Mouse (Mus musculus): ENCODE measurements around the gene Selplg. TPM values are rescaled to one million over a fixed set of nuclear protein-coding genes. Genes with fewer than 3 reads are reported as not detected.
"Not testable (repeated sequence)": the region's sequence is repeated elsewhere in the genome, so short reads cannot be mapped to it uniquely, and the experiment has no call there.

Selplg gene
- total RNA-seq, 2 experiments from 2014 or later = 312 to 733 TPM

DNA sequence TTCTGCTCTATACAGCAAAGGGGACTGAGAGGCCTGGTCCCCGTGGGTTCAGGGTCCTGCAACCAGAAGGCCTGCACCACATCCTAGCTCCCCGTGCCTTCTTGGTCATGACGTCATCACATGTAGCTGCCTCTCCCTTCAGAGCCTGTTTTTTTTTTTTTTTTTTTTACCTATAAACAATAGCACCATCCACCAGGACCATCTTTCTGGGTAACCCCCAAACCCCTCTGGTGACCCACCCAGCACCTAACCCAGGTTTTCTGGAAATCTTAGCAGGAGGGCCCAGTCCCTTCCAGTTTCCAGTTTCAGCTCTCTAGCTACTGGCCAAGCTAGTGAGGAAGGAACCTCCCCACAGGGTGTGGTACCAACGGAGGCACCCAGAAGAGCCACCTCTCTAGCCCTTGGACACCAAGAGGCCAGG, 4.4 kb downstream of the Selplg start:
- ATAC-seq (ENCODE audit: poor library complexity, severe bottlenecking) = peak; percentile 64

DNA sequence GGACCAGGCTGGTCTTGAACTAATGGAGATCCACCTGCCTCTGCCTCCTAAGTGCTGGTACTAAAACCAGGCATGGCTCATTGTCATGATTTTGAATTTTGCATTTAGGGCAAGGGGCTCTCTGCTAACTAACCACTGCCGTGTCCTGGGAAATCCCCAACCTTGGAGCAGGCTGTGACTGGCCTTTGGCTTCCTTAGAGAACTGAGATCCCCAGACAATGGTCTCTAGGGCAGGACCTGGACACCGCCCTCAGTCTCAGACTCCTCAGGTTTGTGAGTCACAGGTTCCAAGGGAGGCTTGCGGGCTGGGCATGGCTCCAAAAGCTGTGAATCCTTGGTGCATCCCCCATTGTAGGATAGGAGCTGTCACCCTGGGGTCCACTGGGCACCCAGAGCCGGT, 5.8 kb downstream of the Selplg start:
- ATAC-seq (ENCODE audit: poor library complexity, severe bottlenecking) = no peak

DNA sequence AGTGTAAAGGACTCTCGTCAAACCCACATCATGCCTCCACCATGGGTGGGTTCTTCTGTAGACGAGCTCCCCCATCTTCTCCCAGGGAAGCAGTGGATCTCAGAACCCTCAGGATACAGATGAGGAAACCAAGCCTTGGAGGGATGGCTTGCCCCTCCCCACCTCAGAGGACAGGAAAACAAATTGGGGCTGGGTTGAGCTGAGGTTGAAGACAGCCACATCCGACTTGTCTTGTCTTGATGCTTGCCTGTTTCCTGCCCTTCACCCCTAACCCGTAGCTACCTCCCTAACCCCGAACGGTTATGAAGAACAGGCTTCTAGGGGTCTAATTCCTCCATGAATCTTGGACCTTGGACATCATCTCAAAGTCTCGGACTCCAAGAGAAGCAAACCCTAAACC, 6.9 kb downstream of the Selplg start:
- no peak for ATAC-seq (ENCODE audit: poor library complexity, severe bottlenecking)

DNA sequence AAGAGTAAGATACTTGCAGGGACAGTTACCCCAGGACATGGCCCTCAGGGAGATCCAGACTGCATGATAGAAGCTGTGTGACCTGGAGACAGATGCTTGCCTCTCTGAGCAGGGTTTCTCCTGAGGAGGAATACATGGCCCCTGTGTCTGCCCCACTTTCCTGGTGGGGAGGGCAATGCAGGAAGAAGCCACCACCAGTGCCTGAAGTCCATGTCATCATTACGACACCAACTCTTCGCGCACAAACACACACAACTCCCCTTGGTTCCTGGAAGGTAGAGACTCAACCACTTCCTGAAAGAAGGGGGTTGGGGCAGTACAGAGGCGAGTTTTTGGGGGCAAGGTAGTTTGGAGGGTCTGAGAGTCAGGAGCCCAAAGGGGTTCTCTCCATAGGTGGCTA, 8.2 kb downstream of the Selplg start:
- peak; percentile 67 for ATAC-seq (ENCODE audit: poor library complexity, severe bottlenecking)

DNA sequence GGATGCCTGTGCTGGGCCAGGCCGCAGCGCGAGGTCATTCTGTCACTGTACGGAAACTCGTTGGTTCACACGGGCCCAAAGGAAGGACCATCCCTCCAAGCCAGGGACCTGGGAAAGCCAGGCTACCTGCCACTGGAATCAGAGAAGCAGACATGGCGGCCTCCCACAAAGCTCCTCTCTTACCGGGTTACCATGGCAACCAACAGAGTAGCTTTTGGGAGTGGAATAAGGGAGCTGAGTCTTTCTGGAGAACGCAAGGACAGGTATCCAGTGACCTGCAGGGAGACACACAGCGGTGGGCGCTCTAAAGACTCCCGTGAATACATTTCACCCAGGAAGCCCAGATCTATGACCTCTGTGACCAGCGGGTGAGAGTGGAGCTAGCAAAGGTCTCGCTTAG, 13.9 kb downstream of the Selplg start:
- no peak for ATAC-seq (ENCODE audit: poor library complexity, severe bottlenecking)

DNA sequence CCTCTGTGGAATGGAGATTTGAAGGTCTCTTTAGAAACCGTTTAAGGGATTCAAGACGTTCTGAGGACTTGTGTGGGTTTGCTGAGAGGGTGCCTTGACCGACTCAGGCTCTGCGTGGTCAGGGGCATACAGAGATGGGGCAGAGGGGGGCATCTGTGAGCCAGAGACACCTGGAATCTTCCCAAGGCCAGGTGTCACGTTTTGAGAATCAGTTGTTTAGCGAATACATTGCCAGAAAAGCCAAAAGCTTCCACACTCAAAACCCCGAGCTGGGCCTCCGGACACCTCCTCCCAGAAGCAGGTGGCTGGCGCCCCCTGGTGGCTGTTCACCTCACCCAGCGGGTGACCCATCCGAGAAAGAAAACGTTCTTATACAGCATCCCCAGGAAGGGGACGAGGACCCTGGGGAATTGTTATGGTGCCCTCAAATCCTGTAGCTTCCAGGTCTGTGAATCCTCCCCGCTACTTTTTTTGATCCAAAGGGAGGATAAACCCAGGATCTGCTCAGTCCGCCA, 16.7 kb downstream of the Selplg start:
- peak; percentile 74 for ATAC-seq (ENCODE audit: poor library complexity, severe bottlenecking)

DNA sequence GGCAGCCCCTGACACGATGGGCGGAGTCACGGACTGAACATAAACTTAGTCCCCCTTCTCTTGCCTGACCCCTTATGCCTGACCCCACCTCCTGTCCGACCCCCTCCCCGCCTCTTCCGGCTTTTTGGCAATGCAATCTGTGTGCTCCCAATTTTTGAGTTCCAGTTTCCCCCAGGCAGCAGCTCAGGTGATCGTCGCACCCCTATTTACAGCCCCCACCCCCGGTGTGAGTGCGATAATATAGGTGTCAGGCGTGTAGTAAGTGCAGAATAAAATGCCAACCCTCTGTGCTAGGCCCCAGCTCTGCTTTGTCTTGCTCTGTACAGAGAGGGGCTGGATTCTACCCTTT, 17.4 kb downstream of the Selplg start:
- no peak for ATAC-seq (ENCODE audit: poor library complexity, severe bottlenecking)

DNA sequence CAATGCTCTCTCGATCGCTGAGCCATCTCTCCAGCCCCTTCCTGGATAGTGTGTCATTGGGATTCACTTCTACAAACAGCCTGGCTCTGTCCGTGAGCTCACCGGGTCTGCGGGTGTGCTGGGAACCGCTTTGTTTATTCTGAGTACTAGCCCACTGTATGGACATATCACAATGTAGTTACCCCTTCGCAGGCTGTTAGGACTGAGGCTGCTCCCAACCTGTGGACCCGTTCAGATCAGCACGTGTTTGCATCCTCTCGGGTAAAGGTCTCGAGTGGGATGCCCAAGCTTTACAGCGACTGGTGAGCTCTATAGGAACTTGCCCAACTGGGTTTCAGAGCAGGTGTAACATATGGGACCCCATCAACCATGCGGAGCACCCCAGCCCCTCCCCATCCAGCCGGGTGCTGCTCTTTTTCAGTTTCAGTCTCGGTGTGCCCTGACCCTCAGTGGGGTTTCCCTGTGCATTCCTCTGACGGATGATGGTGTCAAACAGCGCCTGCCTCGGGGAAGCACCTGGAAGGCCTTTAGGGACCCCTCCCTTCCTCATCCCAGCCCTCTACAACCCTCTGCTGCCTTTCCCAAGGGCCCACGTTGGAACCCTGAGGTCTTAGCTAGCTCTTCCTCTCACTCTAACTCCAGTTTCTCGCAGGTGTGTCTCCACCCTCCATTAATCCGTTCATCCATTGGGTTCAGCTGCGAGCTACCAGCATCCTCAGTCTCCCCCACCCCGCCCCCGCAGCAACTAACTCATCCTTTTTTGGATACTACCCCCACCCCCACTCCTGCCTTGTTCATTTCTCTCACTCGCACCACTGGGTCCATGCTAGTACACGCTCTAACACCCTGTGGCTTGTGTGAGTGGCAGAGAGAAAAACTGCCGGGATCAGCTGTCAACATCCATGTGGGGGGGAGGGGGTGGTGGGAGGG, 18.1 kb downstream of the Selplg start:
- ATAC-seq (ENCODE audit: poor library complexity, severe bottlenecking) = no peak

DNA sequence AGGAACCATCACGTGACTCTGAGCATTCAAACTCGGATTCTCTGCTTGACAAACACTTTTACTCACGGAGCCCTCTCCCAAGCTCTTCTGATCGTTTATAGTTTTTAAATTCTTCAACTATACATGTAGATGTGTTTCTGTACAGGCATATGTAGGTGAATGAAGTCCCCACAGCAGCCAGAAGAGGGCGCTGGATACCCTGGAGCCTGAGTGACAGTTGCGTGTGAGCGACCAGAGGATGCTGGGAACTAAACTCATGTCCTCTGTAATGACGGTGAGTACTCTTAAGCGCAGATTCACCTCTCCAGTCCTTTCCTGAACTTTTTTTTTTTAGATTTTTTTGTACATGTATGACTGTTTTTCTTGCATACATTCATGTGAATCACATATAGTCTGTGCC, 18.8 kb downstream of the Selplg start:
- ATAC-seq (ENCODE audit: poor library complexity, severe bottlenecking) = no peak

DNA sequence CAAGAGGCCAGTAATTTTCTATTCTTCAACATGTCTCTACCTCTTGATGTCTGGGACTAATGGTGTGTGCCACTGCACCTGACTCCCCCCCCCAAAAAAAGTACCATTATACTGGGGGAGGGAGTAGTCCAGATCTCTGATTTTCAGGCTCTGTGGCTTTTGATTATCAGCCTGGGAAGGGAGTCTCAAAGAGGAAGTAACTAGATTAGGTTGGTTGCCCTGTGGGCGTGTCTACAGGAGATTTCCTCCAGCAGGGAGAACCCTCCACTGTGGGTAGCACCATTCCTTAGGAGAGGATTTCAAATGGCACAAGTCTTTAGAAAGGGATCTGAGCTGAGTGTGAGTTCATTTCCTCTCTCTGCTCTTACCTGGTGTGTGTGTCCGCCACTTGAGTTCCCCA, 19.8 kb downstream of the Selplg start:
- ATAC-seq (ENCODE audit: poor library complexity, severe bottlenecking) = peak; percentile 62

DNA sequence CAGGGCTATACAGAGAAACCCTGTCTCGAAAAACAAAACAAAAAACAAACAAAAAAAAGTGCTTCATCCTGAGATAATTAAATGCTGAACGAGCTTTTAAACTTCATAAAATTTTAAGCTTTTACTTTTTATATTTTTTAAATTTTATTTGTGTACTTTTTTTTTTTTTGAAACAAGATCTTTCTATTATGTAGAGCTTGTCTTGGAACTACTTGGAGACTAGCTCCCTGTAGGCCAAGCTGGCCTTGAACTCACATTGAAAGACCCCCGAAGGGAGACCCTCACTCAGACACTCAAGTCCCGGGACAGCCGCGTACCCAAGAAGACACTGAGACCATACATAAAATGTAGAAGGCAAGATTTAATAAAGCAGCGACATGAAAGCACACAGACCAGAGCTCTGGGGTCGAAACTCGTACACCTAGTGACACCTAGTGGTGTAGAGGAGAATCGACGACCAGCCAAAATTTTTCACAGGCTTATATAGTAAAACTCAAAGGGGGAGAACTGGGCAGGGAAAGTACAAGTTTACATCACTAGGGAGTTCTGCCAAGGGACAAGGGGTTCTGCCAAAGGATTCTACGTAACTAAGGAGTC, 20.5 kb downstream of the Selplg start:
- ATAC-seq (ENCODE audit: poor library complexity, severe bottlenecking) = not testable (repeated sequence)

DNA sequence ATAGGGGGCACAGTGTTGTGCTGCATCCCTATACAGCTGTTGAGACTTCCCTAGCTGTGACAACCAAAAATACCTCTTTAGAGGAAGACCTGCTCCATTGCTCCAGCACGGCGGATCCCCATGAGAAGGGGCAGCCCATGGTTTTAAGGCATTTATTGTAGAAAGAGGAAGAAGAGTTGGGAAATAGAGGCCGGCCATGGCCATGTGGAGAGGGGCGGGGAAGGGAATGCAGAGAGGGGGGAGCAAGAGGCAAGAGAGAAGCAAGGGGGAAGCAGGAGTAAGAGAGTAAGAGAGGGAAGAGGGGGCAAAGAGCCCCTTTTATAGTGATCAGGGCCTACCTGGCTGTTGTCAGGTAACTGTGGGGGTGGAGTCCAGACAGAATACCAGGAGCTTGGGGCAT, 22.3 kb downstream of the Selplg start:
- peak; percentile 57 for ATAC-seq (ENCODE audit: poor library complexity, severe bottlenecking)

DNA sequence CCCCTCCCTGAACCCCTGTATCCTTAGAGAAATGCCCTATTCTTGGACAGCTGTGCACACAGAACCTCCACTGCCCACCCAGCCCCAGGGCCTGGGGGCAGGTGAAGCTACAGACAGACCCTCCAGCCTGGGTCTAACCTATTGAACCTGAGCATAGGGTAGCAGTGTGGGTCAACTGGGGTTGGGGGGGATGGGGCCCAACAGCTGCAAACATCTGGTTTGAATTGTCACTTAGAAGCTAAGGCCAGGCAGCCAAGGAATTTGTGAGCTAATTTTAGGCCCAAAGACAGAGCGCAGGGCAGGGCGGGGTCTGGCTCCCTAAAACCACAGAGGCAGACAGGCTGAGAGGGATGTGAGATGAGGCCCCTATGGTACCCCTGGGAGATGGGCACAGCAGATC, 24.3 kb downstream of the Selplg start:
- no peak for ATAC-seq (ENCODE audit: poor library complexity, severe bottlenecking)

DNA sequence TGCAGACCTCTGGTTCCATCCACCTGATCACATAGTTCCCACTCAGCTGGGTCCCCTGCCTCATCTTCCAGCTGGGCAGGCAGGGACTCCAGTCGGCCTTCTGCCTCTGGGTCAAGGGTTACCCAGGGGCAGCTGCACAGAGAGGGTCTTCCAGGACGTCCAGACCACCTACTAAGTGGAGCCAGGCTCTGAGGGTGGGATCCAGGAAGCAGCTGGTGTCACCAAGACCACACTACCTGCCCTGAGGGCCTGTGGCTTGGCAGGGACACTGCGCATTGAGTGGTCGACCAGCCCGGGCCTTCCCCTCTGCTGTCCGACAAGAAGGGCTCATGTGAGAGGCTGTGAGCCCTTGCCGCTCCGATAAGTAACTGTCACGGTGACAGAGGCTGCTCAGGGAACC, 24.7 kb downstream of the Selplg start:
- no peak for ATAC-seq (ENCODE audit: poor library complexity, severe bottlenecking)

DNA sequence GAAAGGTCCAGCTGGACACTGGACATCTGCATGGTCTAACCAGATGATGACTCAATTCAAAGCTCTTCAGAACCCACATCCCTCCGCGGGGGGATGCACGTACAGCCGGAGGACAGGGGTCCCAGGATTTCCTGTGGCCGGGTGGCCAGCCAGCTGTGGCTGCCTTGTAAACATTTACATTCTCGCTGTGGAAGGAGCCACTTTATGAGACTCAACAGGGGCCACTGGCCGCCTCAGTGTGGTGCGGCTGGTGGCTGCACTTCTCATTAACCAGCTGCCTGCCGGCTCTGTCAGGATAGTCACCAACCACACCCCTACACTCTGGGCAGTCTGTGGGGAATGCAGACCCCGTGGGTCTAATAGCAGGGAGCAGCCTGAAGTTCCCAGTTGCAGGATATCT, 26.0 kb downstream of the Selplg start:
- no peak for ATAC-seq (ENCODE audit: poor library complexity, severe bottlenecking)

DNA sequence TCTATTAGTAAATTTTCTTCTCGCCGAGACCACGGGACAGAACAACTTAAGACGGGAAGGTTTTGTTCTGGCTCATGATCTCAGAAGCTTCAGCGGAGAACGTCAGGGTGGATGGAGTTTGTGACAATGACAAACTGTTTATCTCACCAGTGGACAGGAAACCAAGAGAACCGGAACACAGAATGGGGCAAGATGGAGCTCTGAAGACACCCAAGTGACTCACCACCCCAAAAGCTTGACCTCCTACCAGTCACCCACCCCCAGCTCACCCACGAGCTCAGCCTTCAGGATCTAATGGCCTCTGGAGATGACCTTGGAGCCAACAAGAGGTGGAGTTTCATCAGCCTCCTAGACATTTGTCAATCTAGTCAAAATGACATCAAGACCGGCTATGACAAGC, 27.1 kb downstream of the Selplg start:
- peak; percentile 87 for ATAC-seq (ENCODE audit: poor library complexity, severe bottlenecking)

DNA sequence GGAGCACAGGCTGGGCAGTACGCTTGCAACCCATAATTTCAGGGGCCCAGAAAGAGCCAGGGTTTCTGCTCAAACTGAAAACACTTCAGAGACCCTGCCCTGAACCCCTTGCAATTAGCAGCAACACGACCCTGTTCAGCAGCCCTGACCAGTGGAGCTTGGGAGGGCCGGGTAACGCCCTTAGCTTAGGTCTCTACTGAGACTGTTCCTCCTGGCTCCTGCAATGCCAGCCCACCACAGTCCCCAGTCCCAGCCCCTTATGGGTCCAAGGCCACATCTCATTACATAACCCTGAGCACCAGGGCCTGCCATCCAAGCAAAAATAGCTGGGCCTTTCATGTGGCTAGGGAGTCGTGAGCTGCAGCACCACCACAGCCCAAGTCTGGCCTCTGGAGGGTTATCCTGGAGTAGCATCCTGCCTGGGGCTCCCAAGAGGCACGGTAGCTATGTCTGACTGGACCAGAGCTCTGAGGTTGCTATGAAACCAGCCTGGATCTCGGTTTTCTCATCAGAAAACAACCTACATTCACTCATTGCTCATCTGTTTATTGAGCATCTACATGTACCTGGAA, 28.0 kb downstream of the Selplg start:
- ATAC-seq (ENCODE audit: poor library complexity, severe bottlenecking) = no peak

DNA sequence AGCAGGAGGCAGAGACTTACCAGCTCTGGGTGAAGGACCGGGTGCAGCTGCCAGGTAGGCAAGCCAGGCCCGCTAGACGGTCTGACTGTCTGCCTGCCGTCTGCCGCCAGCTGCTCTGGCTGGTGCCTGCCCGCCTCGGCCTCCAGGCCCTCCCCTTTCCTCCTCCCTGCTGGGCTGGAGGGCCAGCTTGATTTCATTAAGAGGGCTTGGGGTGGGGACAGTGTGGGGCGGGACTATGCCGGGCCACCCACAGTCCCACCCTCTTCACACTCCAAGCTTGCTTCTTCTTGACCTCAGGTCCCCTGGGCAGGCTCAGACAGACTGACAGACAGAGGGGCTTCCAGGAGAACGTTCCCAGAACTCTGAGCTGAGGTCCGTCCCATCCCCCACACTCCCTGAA, 32.2 kb downstream of the Selplg start, which contains the start of gene Tmem119:
Tmem119 (minus strand) TSS at position 237 of the 400 bp plus-strand sequence.
- peak; percentile 28; the same call in 1 of the 2 replicates for ATAC-seq (ENCODE audit: poor library complexity, severe bottlenecking)

DNA sequence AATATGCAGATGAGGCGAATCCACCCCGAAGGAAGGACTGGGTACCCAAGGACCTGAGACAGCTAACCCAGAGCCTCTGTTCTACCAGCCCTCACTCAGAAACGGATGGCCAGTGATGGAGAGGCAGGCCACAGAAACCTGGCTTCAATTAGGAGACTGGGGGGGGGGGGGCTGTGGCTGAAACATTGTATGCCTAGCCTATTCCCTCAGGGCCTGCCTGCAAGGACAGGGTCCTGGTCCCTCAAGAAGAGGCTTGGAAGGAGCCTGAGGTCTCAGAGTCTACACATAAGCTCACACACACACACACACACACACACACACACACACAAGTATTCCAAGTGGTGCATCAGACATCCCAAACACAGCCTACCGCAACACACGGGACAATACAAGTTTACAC, 32.8 kb downstream of the Selplg start:
- ATAC-seq (ENCODE audit: poor library complexity, severe bottlenecking) = no peak

DNA sequence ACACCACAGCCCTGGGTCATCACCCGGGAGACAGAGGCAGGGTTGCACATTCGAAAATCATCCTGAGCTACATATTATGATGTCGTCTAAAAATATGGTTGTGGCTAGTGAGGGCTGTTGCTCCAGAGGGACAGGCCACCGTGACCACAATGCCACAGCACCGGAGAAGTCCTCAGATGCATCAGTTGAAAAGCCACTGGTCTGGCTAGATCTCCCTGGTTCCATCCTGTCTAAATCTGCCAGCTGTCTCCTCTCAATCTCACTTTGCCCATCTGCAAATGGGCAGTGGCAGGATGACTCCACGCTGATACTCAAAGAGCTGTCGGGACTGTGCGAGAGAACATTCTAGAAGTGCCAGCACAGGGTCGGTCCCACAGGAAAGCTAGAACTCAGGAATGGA, 33.9 kb downstream of the Selplg start:
- no peak for ATAC-seq (ENCODE audit: poor library complexity, severe bottlenecking)

DNA sequence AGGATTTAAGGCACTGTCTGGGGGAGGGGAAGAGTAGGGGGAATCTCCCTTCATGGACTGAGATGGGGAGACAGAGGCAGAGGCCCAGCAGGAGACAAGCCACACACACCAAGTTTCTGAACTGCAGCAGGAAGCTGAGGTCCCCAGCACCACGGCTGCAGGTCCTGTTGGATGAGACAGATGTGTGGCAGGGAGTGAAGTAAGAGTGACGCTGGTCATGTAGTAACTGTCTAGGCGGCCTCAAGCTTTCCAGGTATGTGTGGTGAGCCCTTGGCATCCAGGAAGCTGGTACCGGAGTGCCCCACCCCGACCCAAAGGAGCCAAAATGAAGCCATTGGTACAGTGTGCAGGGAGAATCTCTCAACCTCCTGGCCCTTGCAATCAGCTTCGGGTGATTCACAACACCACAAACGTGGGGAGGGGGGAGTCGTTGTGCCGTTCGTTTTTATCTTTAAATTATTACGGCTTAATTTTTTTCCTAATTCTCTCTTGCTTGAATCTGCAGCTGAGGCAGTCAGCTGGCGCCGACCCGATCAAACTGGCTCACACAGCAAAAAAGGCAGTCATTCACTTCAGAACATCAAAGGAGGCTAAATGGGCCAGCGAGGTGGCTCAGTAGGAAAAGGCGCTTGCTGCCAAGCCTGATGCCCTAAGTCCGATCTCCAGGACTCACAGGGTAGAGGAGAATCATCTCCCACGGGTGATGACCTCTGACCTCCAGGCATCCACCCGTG, 35.1 kb downstream of the Selplg start:
- ATAC-seq (ENCODE audit: poor library complexity, severe bottlenecking) = peak; percentile 53
